Mouse (Mus musculus) C2C12 (cell line): ENCODE measurements around the gene 1700001L19Rik. TPM values are rescaled to one million over a fixed set of nuclear protein-coding genes. Genes with fewer than 3 reads are reported as not detected.

Source experiments
- H3K27me3 ChIP-seq: one replicate; pipeline ENCODE4 v1.6.1; 2011; ENCODE audit not compliant: control insufficient read depth, insufficient read depth, insufficient read length
- H3K36me3 ChIP-seq: one replicate; pipeline ENCODE4 v1.6.1; 2011; ENCODE audit not compliant: control insufficient read depth, insufficient read depth
- H3K4me3 ChIP-seq: one replicate; pipeline ENCODE4 v1.5.1; 2011; ENCODE audit warnings: mild to moderate bottlenecking, control low read depth; ENCODE audit not compliant: poor library complexity, insufficient read depth, severe bottlenecking
- H3K79me2 ChIP-seq: one replicate; pipeline ENCODE4 v1.6.1; 2011; ENCODE audit not compliant: control insufficient read depth, insufficient read depth
- H3K79me3 ChIP-seq: one replicate; pipeline ENCODE4 v1.6.1; 2011; ENCODE audit warnings: low read depth, control low read depth
- H3ac ChIP-seq: one replicate; pipeline ENCODE3; 2011; ENCODE audit warnings: low read depth; ENCODE audit not compliant: control insufficient read depth, insufficient read length
- CEBPB ChIP-seq: IDR thresholded peaks from one replicate; pipeline ENCODE4 v1.6.1; 2011; ENCODE audit warnings: low read depth, mild to moderate bottlenecking, control low read depth, moderate library complexity
- CTCF ChIP-seq: IDR thresholded peaks from one replicate; pipeline ENCODE4 v1.5.1; 2011; ENCODE audit not compliant: control insufficient read depth, insufficient read depth, insufficient read length
- FOSL1 ChIP-seq: IDR thresholded peaks from one replicate; pipeline ENCODE4 v1.8.0; 2011; ENCODE audit warnings: mild to moderate bottlenecking, low read length; ENCODE audit not compliant: poor library complexity, insufficient read depth, severe bottlenecking
- MAX ChIP-seq: IDR thresholded peaks from one replicate; pipeline ENCODE4 v1.6.1; 2011; ENCODE audit warnings: mild to moderate bottlenecking, control low read depth
- MYOD1 ChIP-seq: IDR thresholded peaks from one replicate; pipeline ENCODE4 v1.6.1; 2011; ENCODE audit warnings: low read depth; ENCODE audit not compliant: control insufficient read depth, insufficient read length
- MYOG ChIP-seq: IDR thresholded peaks from one replicate; pipeline ENCODE4 v1.6.1; 2011; ENCODE audit not compliant: control insufficient read depth, insufficient read length; ENCODE audit errors: extremely low read depth
- USF1 ChIP-seq: IDR thresholded peaks from one replicate; pipeline ENCODE4 v1.6.1; 2011; ENCODE audit warnings: low read depth, mild to moderate bottlenecking, control low read depth, moderate library complexity
- polyA plus RNA-seq: library from polyadenylated mRNA; unstranded; fragments of >200 nt; fragmentation: generic; extraction: Trizol; gene quantifications from one replicate; pipeline ENCODE4 v1.2.1, GENCODE M21; 2012; ENCODE audit warnings: missing spikeins

Gene 1700001L19Rik
- polyA plus RNA-seq, 1 experiment: not detected

DNA sequence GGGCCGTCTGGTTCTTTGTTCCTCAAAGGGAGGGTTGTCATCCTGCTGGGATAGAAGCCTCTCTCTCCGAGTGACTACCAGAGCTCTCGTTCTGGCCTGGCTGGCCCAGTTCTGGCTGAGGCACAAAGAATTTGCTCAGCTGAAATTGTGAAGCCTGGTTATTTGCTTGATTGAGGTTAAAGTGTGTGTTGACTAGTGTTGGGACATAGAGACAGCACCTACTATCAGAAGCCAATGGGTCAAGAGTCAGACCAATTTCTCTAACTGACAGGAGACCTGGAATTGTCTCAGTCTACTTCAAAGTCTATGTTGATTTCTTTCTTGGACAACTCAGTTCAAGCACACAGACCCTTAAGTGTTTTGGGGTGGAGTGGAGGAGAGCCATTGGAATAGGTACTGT, 29.8 kb downstream of the 1700001L19Rik start:
- H3K36me3 ChIP-seq: no peaks in the 10 kb centered on the region
- TF ChIP-seq FOSL1 (no peak), CTCF (no peak), CEBPB (no peak)

DNA sequence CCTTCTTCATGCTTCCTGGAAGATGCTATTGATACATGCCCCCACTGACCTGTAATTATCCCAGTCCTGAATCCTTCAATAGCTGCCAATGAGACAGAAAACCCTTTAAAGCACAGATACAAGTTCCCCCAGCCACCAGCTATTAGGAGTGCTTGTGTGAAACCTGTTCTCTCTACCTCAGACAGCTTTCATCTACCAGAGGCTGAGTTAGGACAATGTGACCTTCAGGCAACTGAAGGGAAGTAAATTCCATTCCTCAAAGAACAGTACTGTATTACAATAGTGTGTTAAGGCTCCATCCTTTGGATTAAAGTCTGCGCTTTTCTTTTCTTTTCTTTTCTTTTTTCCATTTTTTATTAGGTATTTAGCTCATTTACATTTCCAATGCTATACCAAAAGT, 45.6 kb downstream of the 1700001L19Rik start:
- no peak for TF ChIP-seq MAX
- TF ChIP-seq FOSL1: no peak
- TF ChIP-seq CTCF: no peak
- TF ChIP-seq MYOG: no peak
- no peak for TF ChIP-seq MYOD1
- TF ChIP-seq USF1: no peak
- TF ChIP-seq CEBPB: no peak
- no peaks in the 10 kb centered on the region for H3K36me3 ChIP-seq
- no peak overlapping the region for H3K4me3 ChIP-seq
- H3K79me2 ChIP-seq: no peaks in the 10 kb centered on the region
- no peaks in the 10 kb centered on the region for H3K27me3 ChIP-seq
- no peaks in the 10 kb centered on the region for H3K79me3 ChIP-seq
- no peak overlapping the region for H3ac ChIP-seq

More for the DNA sequence above, 29.8 kb downstream of the 1700001L19Rik start:
- no peaks in the 10 kb centered on the region for H3K79me2 ChIP-seq
- no peaks in the 10 kb centered on the region for H3K79me3 ChIP-seq
- no peak overlapping the region for H3ac ChIP-seq
- peaks cover 4% of the 10 kb centered on the region for H3K27me3 ChIP-seq
- H3K4me3 ChIP-seq: no peak overlapping the region

Other genes with a start within 250 kb of the 1700001L19Rik start
- gene Mtrr, start 15.3 kb upstream of the 1700001L19Rik start, polyA plus RNA-seq: 11.9 TPM
- gene Fastkd3, start 15.2 kb upstream of the 1700001L19Rik start, polyA plus RNA-seq: 18.8 TPM